Mouse (Mus musculus): ENCODE measurements around the gene Vopp1. TPM values are rescaled to one million over a fixed set of nuclear protein-coding genes. Genes with fewer than 3 reads are reported as not detected.
A peak's percentile ranks its signal among the peaks of the same experiment; 100 is the strongest.
"Not testable (repeated sequence)": the region's sequence is repeated elsewhere in the genome, so short reads cannot be mapped to it uniquely, and the experiment has no call there.

Vopp1 gene
- total and polyA plus RNA-seq, 3 experiments: 11.3 to 23.9 (median 21.6) TPM

GRCm38 (mm10) chr6:57805218-57806069 lies 19.5 kb downstream of the Vopp1 start:
- H3K27ac ChIP-seq: no peak overlapping the region
- H3K4me1 ChIP-seq (ENCODE audit: control insufficient read depth, insufficient read depth, low read length): no peaks in the 10 kb centered on the region
- H3K27me3 ChIP-seq (ENCODE audit: control insufficient read depth, insufficient read depth, low read length): no peaks in the 10 kb centered on the region
- 86% methylated on average over 5 of the region's 5 CpGs for WGBS
- no peaks in the 10 kb centered on the region for H3K36me3 ChIP-seq (ENCODE audit: control insufficient read depth, insufficient read depth, low read length)
- H3K79me2 ChIP-seq (replicated peaks; ENCODE audit: control insufficient read depth, insufficient read depth, low read length): no peaks in the 10 kb centered on the region; the same call in 1 of the 2 replicates
- TF ChIP-seq POLR2A (IDR thresholded peaks at IDR 0.05; ENCODE audit: insufficient read depth, low read depth, low read length) (no peak), EP300 (IDR thresholded peaks at IDR 0.05; ENCODE audit: insufficient read depth, low read depth, low read length) (no peak), CTCF (IDR thresholded peaks at IDR 0.05) (no peak)
- no peak overlapping the region for H3K4me3 ChIP-seq
- DNase-seq: no peak
- no peak overlapping the region for H3K9ac ChIP-seq (ENCODE audit: low read depth, low read length)
- intact Hi-C loops (cut with DNase I): no loop called here

GRCm38 (mm10) chr6:57803130-57803529 lies 21.8 kb downstream of the Vopp1 start:
- Histone ChIP-seq H3K27me3 (ENCODE audit: control insufficient read depth, insufficient read depth, low read length) (no peaks in the 10 kb centered on the region), H3K27ac (no peak overlapping the region), H3K9ac (ENCODE audit: low read depth, low read length) (no peak overlapping the region), H3K4me3 (no peak overlapping the region), H3K4me1 (ENCODE audit: control insufficient read depth, insufficient read depth, low read length) (no peaks in the 10 kb centered on the region), H3K79me2 (replicated peaks; ENCODE audit: control insufficient read depth, insufficient read depth, low read length) (no peaks in the 10 kb centered on the region; the same call in 1 of the 2 replicates), H3K36me3 (ENCODE audit: control insufficient read depth, insufficient read depth, low read length) (no peaks in the 10 kb centered on the region)
- intact Hi-C loops (cut with DNase I): no loop called here
- 50% methylated on average over 2 of the region's 2 CpGs for WGBS
- TF ChIP-seq EP300 (IDR thresholded peaks at IDR 0.05; ENCODE audit: insufficient read depth, low read depth, low read length) (no peak), CTCF (IDR thresholded peaks at IDR 0.05) (no peak), POLR2A (IDR thresholded peaks at IDR 0.05; ENCODE audit: insufficient read depth, low read depth, low read length) (no peak)
- no peak for DNase-seq

GRCm38 (mm10) chr6:57798986-57799385 lies 26.0 kb downstream of the Vopp1 start:
- no peaks in the 10 kb centered on the region for H3K36me3 ChIP-seq (ENCODE audit: control insufficient read depth, insufficient read depth, low read length)
- DNase-seq: no peak
- no peaks in the 10 kb centered on the region; the same call in 1 of the 2 replicates for H3K79me2 ChIP-seq (replicated peaks; ENCODE audit: control insufficient read depth, insufficient read depth, low read length)
- TF ChIP-seq POLR2A (IDR thresholded peaks at IDR 0.05; ENCODE audit: insufficient read depth, low read depth, low read length): no peak
- TF ChIP-seq CTCF (IDR thresholded peaks at IDR 0.05): no peak
- no peak for TF ChIP-seq EP300 (IDR thresholded peaks at IDR 0.05; ENCODE audit: insufficient read depth, low read depth, low read length)
- no peaks in the 10 kb centered on the region for H3K27me3 ChIP-seq (ENCODE audit: control insufficient read depth, insufficient read depth, low read length)
- intact Hi-C loops (cut with DNase I): no loop called here
- no peak overlapping the region for H3K27ac ChIP-seq
- 88% methylated on average over 1 of the region's 1 CpGs for WGBS
- no peak overlapping the region for H3K4me3 ChIP-seq
- H3K4me1 ChIP-seq (ENCODE audit: control insufficient read depth, insufficient read depth, low read length): no peaks in the 10 kb centered on the region
- no peak overlapping the region for H3K9ac ChIP-seq (ENCODE audit: low read depth, low read length)

GRCm38 (mm10) chr6:57796853-57797423 lies 28.0 kb downstream of the Vopp1 start:
- DNase-seq: no peak
- Histone ChIP-seq H3K4me1 (ENCODE audit: control insufficient read depth, insufficient read depth, low read length) (no peaks in the 10 kb centered on the region), H3K27ac (no peak overlapping the region), H3K9ac (ENCODE audit: low read depth, low read length) (no peak overlapping the region), H3K27me3 (ENCODE audit: control insufficient read depth, insufficient read depth, low read length) (no peaks in the 10 kb centered on the region), H3K4me3 (no peak overlapping the region), H3K79me2 (replicated peaks; ENCODE audit: control insufficient read depth, insufficient read depth, low read length) (no peaks in the 10 kb centered on the region; the same call in 1 of the 2 replicates), H3K36me3 (ENCODE audit: control insufficient read depth, insufficient read depth, low read length) (no peaks in the 10 kb centered on the region)
- 89% methylated on average over 3 of the region's 3 CpGs for WGBS
- TF ChIP-seq EP300 (IDR thresholded peaks at IDR 0.05; ENCODE audit: insufficient read depth, low read depth, low read length) (no peak), CTCF (IDR thresholded peaks at IDR 0.05) (no peak)
- intact Hi-C loops (cut with DNase I): no loop called here

- Histone ChIP-seq H3K4me3 (no peak overlapping the region), H3K79me2 (replicated peaks; ENCODE audit: control insufficient read depth, insufficient read depth, low read length) (no peaks in the 10 kb centered on the region; the same call in 1 of the 2 replicates), H3K36me3 (ENCODE audit: control insufficient read depth, insufficient read depth, low read length) (no peaks in the 10 kb centered on the region), H3K27ac (no peak overlapping the region), H3K9ac (ENCODE audit: low read depth, low read length) (no peak overlapping the region), H3K4me1 (ENCODE audit: control insufficient read depth, insufficient read depth, low read length) (no peaks in the 10 kb centered on the region), H3K27me3 (ENCODE audit: control insufficient read depth, insufficient read depth, low read length) (no peaks in the 10 kb centered on the region)
- DNase-seq: peak in 1 of 2 experiments; percentile 20
- intact Hi-C loops (cut with DNase I): no loop called here
- TF ChIP-seq CTCF (IDR thresholded peaks at IDR 0.05): no peak
- no peak for TF ChIP-seq POLR2A (IDR thresholded peaks at IDR 0.05; ENCODE audit: insufficient read depth, low read depth, low read length)
- TF ChIP-seq EP300 (IDR thresholded peaks at IDR 0.05; ENCODE audit: insufficient read depth, low read depth, low read length): no peak
- whole genome bisulfite sequencing: 41% methylated on average over 3 of the region's 3 CpGs
Measured at GRCm38 (mm10) chr6:57795835-57796234, 29.1 kb downstream of the Vopp1 start.

GRCm38 (mm10) chr6:57792821-57793220 lies 32.1 kb downstream of the Vopp1 start:
- H3K4me3 ChIP-seq; DNase-seq; H3K36me3 ChIP-seq (ENCODE audit: control insufficient read depth, insufficient read depth, low read length); H3K27me3 ChIP-seq (ENCODE audit: control insufficient read depth, insufficient read depth, low read length); H3K4me1 ChIP-seq (ENCODE audit: control insufficient read depth, insufficient read depth, low read length); H3K9ac ChIP-seq (ENCODE audit: low read depth, low read length); intact Hi-C loops (cut with DNase I); H3K27ac ChIP-seq; H3K79me2 ChIP-seq (replicated peaks; ENCODE audit: control insufficient read depth, insufficient read depth, low read length): not testable (repeated sequence)
- WGBS: 81% methylated on average over 9 of the region's 9 CpGs

Data from heart, adult 2 months (tissue).